Mouse (Mus musculus) cerebral cortex, adult 2 months (tissue): ENCODE results near the gene Styx.

Experiments used
- WGBS: fragments of 180-500 bp; shearing (Covaris S2); methylation state at CpG from one replicate; pipeline ENCODE4 v1.1.7; 2018; 5-methylcytosine and 5-hydroxymethylcytosine counted together

The Styx gene

GRCm38 (mm10) chr14:45466371-45466770, 115.5 kb downstream of the Styx start:
- 95% methylated on average over 8 of the region's 8 CpGs for WGBS

- 77% methylated on average over 8 of the region's 8 CpGs for WGBS
Observed at GRCm38 (mm10) chr14:45469446-45469845, 118.6 kb downstream of the Styx start.
